Mouse (Mus musculus) spleen, postnatal 36 days (tissue): ENCODE data around the gene Prepl.

Source experiments
- DNase-seq, 2 experiments: peaks; one replicate each; pipeline ENCODE4 v3.0.0; 2022; ENCODE audit warnings: low spot score in 2 of 2, mixed read lengths in 1 of 2

Gene Prepl

DNA sequence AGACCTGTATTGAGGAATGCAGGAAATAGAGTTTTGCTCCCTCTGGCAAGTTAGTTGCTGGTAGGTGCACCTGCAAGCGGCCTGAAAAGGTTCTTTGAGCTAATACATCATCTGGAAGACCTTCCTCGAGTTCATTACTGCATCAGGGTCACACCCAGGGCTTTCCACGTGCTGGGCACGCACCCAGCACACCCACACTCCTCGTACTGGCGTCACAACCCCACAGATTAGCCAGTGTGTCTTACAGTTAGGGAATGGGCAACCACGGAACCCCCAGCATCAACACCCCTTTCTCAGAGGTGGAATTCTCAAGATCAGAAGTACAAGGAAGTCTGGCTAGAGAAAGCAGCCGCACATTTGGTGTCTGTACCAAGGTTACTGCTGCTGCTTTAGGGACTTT, 65.8 kb downstream of the Prepl start:
- no peak for DNase-seq

DNA sequence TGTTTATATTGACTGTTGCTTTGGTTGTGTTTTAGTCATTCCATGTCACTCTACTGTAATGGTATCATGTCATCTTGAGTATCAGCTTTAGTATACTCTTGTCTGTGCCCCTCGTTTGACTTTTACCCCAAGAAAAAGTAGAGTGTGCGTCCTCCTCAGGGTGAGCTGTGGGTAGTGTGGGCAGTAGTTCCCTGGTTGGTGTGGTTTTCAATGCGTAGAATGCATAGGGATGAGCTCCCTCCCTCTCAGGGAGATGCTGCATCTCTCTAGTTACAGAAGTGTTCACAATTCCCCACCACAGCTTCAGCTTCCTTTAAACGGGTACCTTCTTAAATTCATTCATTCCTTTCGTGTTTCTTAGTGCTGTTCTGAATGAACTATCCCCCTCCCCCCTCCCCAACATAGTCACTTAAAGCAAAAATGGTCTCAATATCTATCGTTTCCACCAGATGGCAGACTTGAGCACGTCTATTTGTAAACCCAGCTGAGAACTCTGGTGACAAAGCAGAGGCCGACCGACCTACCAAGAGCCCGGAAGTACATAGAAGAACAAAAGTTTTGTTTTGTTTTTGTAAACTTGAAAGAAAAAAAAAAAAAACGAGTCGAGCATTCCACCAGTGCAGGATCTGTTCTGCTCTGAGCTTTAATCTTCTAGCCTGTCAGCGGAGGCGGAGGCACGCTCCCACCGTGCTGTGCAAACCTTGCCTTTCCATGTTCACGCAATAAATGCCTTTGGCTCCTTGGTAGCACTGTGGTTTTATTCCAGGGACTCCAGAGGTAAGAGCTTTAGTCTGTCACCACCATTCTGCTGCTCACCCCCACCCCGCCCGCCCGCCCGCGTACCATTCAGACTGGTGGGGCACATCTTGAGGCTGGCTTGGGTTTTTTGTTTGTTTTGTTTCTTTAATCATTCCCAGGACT, 66.5 kb downstream of the Prepl start:
- DNase-seq, result peak; percentile 34 to 50

DNA sequence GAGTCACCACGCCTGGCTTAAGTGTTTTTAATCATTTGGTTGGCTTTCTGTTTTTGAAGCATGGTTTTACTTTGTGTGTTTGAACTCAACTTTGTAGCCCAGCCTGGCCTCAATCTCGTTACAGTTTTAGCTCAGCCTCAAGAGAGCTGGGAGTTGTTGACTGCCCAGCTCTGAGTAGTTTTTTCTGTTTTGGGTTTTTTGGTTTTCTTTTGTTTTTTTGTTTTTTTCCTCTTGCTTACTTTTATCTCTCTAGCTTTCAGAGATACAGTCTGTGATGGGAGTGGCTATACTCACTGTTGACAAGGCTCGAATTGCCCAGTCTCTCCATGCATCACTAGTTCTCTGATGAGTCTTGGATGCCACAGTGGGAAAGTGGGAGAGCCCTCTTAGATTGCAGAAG, 69.7 kb downstream of the Prepl start:
- no peak for DNase-seq

DNA sequence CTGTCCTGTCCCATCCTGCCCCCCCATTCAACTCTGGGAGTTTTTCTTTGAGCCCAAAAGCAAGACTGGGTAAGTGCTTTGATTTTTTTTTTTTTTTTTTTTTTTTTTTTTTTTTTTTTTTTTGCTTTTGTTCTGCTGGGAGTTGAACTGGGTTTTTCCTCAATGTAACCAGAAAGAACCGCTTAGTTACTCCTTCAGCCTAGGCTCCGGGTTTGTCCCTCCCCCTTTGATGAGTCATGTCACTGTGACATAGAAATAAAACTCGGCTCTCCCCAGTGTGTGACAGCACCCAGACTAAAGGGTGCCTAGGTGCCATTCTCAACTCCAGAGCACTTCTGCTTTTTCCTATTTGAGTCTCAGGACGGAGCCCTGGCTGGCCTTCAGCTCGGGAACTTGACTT, 71.2 kb downstream of the Prepl start:
- no peak for DNase-seq

DNA sequence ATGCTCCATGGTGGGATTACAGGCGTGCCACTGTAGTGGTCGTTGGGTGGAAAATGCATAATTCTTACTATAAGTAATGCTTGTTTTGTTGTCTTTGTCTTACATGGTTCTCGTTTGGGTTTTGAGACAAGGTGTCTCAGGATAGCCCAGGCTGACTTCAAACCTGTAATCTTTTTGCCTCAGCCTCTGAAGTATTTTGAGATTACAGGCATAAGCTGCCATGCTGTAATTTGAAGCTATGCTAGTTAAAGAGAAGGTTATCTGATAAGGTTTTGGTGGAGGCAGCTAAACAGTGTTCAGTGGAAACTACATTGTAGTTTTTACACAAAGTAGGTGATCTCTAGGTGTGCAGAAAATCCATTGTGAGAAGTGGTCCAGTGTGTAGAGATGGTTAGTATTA, 71.7 kb downstream of the Prepl start:
- no peak for DNase-seq

DNA sequence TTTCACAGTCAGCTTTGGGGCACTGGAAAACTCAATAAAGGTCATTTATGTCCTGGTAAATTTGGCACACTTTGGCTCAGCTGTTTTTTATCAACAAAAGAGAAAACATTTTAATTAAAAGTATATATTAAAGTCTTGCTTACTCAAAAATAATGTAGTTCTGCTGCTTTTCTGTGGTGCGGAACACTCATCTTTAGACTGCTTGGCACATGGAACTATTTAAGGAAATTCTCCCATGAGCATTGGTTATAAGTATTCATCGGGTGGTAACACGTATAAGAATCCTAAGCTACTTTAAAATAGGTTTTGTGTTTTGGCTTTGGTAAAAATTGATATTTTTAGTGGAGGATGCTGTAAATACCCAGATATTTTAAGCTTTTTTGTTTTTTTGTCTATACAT, 75.4 kb downstream of the Prepl start:
- DNase-seq, result no peak

DNA sequence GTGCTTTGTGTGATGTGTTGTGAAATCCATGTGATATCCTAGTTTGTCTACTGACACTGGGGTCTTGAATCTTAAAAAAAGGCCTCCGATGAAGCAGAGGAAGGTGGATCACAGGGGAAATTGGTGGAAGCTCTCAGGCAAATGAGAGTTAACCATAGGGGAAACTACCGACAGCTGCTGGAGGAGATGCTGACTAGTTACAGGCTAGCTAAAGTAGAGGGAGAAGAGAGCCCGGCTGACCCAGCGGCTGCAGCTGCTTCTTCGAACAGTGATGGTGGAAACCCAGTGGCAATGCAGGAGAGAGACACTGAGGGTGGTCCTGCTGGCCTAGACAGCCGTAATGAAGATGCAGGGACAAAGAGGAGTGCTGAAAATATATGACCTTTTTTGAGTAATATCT, 76.6 kb downstream of the Prepl start:
- no peak for DNase-seq
